Mouse (Mus musculus) liver, postnatal 0 days (tissue): ENCODE measurements around the gene Akr1b7. TPM values are rescaled to one million over a fixed set of nuclear protein-coding genes. Genes with fewer than 3 reads are reported as not detected.

Experiments
- ATAC-seq: fragments of 200-750 bp; cut with Nextera tagmentation; 2 replicates; pipeline ENCODE4 v1.8.0; 2017; ENCODE audit warnings: mild to moderate bottlenecking, moderate library complexity
- DNase-seq: peaks from one replicate; pipeline ENCODE4 v3.0.0-alpha.2; 2016
- H3K27ac ChIP-seq: fragments of 300-500 bp; sonication (generic); 2 replicates; pipeline ENCODE4 v1.5.1; 2014; ENCODE audit warnings: antibody characterized with exemption, moderate library complexity, mild to moderate bottlenecking, low read depth
- H3K27me3 ChIP-seq: fragments of 300-500 bp; sonication (generic); 2 replicates; pipeline ENCODE4 v1.6.1; 2014; ENCODE audit warnings: low read length, control low read depth, mixed read lengths; ENCODE audit not compliant: insufficient read depth
- H3K36me3 ChIP-seq: fragments of 300-500 bp; sonication (generic); replicated peaks from 2 replicates; pipeline ENCODE4 v1.6.1; 2014; ENCODE audit warnings: mild to moderate bottlenecking, control low read depth, low read length, moderate library complexity, mixed read lengths; ENCODE audit not compliant: insufficient read depth
- H3K4me1 ChIP-seq: fragments of 300-500 bp; sonication (generic); 2 replicates; pipeline ENCODE4 v1.6.1; 2014; ENCODE audit warnings: antibody characterized with exemption, mild to moderate bottlenecking, control low read depth; ENCODE audit not compliant: insufficient read depth
- H3K4me2 ChIP-seq: fragments of 300-500 bp; sonication (generic); 2 replicates; pipeline ENCODE4 v1.6.1; 2014; ENCODE audit warnings: low read depth, mild to moderate bottlenecking, low read length, moderate library complexity, mixed read lengths
- H3K4me3 ChIP-seq: fragments of 300-500 bp; sonication (generic); 2 replicates; pipeline ENCODE4 v1.5.1; 2014; ENCODE audit warnings: low read depth, low read length
- H3K9ac ChIP-seq: fragments of 300-500 bp; sonication (generic); replicated peaks from 2 replicates; pipeline ENCODE4 v1.6.1; 2014; ENCODE audit warnings: mild to moderate bottlenecking, moderate library complexity
- H3K9me3 ChIP-seq: fragments of 300-500 bp; sonication (generic); 2 replicates; pipeline ENCODE4 v1.6.1; 2016; ENCODE audit warnings: mild to moderate bottlenecking, control low read depth, low read length, mixed read lengths
- CTCF ChIP-seq: sonication (generic); IDR thresholded peaks from 2 replicates; pipeline ENCODE4 v1.5.1; 2016; ENCODE audit warnings: antibody characterized with exemption, low read depth
- EP300 ChIP-seq: IDR thresholded peaks from 2 replicates; pipeline ENCODE4 v1.6.1; 2016; ENCODE audit warnings: antibody characterized with exemption, low read depth, mild to moderate bottlenecking
- WGBS: fragments of 180-500 bp; shearing (Covaris S2); extraction: QIAGEN DNeasy Blood & Tissue Kit; methylation state at CpG from one replicate; pipeline ENCODE4 v1.1.7; 2014; ENCODE audit not compliant: insufficient replicate concordance; 5-methylcytosine and 5-hydroxymethylcytosine counted together
- polyA plus RNA-seq: library from polyadenylated mRNA; unstranded; fragments of >200 nt; fragmentation: Nextera tagmentation; extraction: Ambion mirVana; gene quantifications from 2 replicates; pipeline ENCODE4 v1.2.1, GENCODE M21; 2015

Gene Akr1b7
- polyA plus RNA-seq, 1 experiment from 2014 or later = 258 TPM

- H3K4me1 ChIP-seq = peaks cover 1% of the 10 kb centered on the region; the same call in 1 of the 2 replicates
- H3K9me3 ChIP-seq = no peaks in the 10 kb centered on the region
- H3K27me3 ChIP-seq = no peaks in the 10 kb centered on the region
- TF ChIP-seq CTCF (no peak), EP300 (no peak)
- peaks cover 7% of the 10 kb centered on the region for H3K36me3 ChIP-seq
- H3K4me3 ChIP-seq = no peak overlapping the region
- H3K4me2 ChIP-seq = no peak overlapping the region
- ATAC-seq = no peak
- DNase-seq = no peak
- H3K27ac ChIP-seq = no peak overlapping the region
- no peak overlapping the region for H3K9ac ChIP-seq
Observed at GRCm38 (mm10) chr6:34419071-34419470, 6.9 kb downstream of the Akr1b7 start.

- TF ChIP-seq EP300 = no peak
- no peak for TF ChIP-seq CTCF
- no peak for ATAC-seq
- Histone ChIP-seq H3K27ac (no peak overlapping the region), H3K9ac (no peak overlapping the region), H3K4me2 (no peak overlapping the region), H3K27me3 (no peaks in the 10 kb centered on the region), H3K9me3 (no peaks in the 10 kb centered on the region), H3K4me1 (no peaks in the 10 kb centered on the region), H3K36me3 (no peaks in the 10 kb centered on the region), H3K4me3 (no peak overlapping the region)
- WGBS = 71% methylated on average over 2 of the region's 2 CpGs
- no peak for DNase-seq
Observed at GRCm38 (mm10) chr6:34439006-34439405, 26.9 kb downstream of the Akr1b7 start.

GRCm38 (mm10) chr6:34441556-34442257 is 29.6 kb downstream of the Akr1b7 start:
- no peak overlapping the region for H3K4me2 ChIP-seq
- H3K4me3 ChIP-seq = no peak overlapping the region
- H3K36me3 ChIP-seq = no peaks in the 10 kb centered on the region
- H3K9ac ChIP-seq = no peak overlapping the region
- WGBS = 72% methylated on average over 9 of the region's 9 CpGs
- no peak for TF ChIP-seq EP300
- TF ChIP-seq CTCF = no peak
- no peaks in the 10 kb centered on the region for H3K4me1 ChIP-seq
- no peaks in the 10 kb centered on the region for H3K27me3 ChIP-seq
- DNase-seq = no peak
- no peak overlapping the region for H3K27ac ChIP-seq
- no peak for ATAC-seq
- no peaks in the 10 kb centered on the region for H3K9me3 ChIP-seq

GRCm38 (mm10) chr6:34443791-34444190 is 31.7 kb downstream of the Akr1b7 start:
- 73% methylated on average over 2 of the region's 2 CpGs for WGBS
- no peak overlapping the region for H3K4me2 ChIP-seq

GRCm38 (mm10) chr6:34447961-34448360 is 35.8 kb downstream of the Akr1b7 start:
- no peaks in the 10 kb centered on the region for H3K27me3 ChIP-seq
- TF ChIP-seq EP300 (no peak), CTCF (peak; percentile 91)
- H3K4me1 ChIP-seq = no peaks in the 10 kb centered on the region
- 6% methylated on average over 2 of the region's 2 CpGs for WGBS
- H3K9me3 ChIP-seq = no peaks in the 10 kb centered on the region
- no peak overlapping the region for H3K4me2 ChIP-seq
- no peak overlapping the region for H3K4me3 ChIP-seq
- no peak overlapping the region for H3K9ac ChIP-seq
- H3K36me3 ChIP-seq = no peaks in the 10 kb centered on the region
- DNase-seq (peak; percentile 79), ATAC-seq (no peak)
- no peak overlapping the region for H3K27ac ChIP-seq

More at GRCm38 (mm10) chr6:34443791-34444190, 31.7 kb downstream of the Akr1b7 start:
- H3K9me3 ChIP-seq = no peaks in the 10 kb centered on the region
- ATAC-seq = no peak
- TF ChIP-seq EP300 = no peak
- no peak for TF ChIP-seq CTCF
- DNase-seq = no peak
- no peaks in the 10 kb centered on the region for H3K36me3 ChIP-seq
- H3K27ac ChIP-seq = no peak overlapping the region
- H3K4me3 ChIP-seq = no peak overlapping the region
- H3K4me1 ChIP-seq = no peaks in the 10 kb centered on the region
- H3K27me3 ChIP-seq = no peaks in the 10 kb centered on the region
- H3K9ac ChIP-seq = no peak overlapping the region

- 69% methylated on average over 1 of the region's 1 CpGs for WGBS
- H3K4me3 ChIP-seq = no peak overlapping the region
- ATAC-seq = no peak
Observed at GRCm38 (mm10) chr6:34448696-34449095, 36.6 kb downstream of the Akr1b7 start.

More at GRCm38 (mm10) chr6:34448696-34449095, 36.6 kb downstream of the Akr1b7 start:
- H3K4me2 ChIP-seq = no peak overlapping the region
- H3K27ac ChIP-seq = no peak overlapping the region
- no peaks in the 10 kb centered on the region for H3K4me1 ChIP-seq
- no peak for DNase-seq
- no peaks in the 10 kb centered on the region for H3K36me3 ChIP-seq
- no peaks in the 10 kb centered on the region for H3K27me3 ChIP-seq
- H3K9me3 ChIP-seq = no peaks in the 10 kb centered on the region
- H3K9ac ChIP-seq = no peak overlapping the region
- no peak for TF ChIP-seq EP300
